Mouse (Mus musculus): ENCODE measurements around the gene Mrpl43.

GRCm38 (mm10) chr19:44988831-44989566 is 17.2 kb downstream of the Mrpl43 start, which contains the start of gene Sema4g:
- TF ChIP-seq CTCF (IDR thresholded peaks at IDR 0.05; ENCODE audit: extremely low read depth, insufficient read depth, low read length) (no peak), POLR2A (IDR thresholded peaks at IDR 0.05; ENCODE audit: extremely low read depth, insufficient read depth, low read length) (no peak)
